Mouse (Mus musculus) forebrain, postnatal 0 days (tissue): ENCODE measurements around the gene Mboat2. TPM values are rescaled to one million over a fixed set of nuclear protein-coding genes. Genes with fewer than 3 reads are reported as not detected.

Experiments used
- ATAC-seq: fragments of 200-750 bp; cut with Nextera tagmentation; 2 replicates; pipeline ENCODE4 v1.8.0; 2017; ENCODE audit warnings: mild to moderate bottlenecking, moderate library complexity
- DNase-seq: peaks from one replicate; pipeline ENCODE4 v3.0.0-alpha.2; 2015
- H3K27ac ChIP-seq: fragments of 300-500 bp; sonication (generic); 2 replicates; pipeline ENCODE4 v1.5.1; 2014; ENCODE audit warnings: low read depth, mild to moderate bottlenecking, antibody characterized with exemption, low read length, moderate library complexity, mixed read lengths
- H3K27me3 ChIP-seq: fragments of 300-500 bp; sonication (generic); 2 replicates; pipeline ENCODE4 v1.6.1; 2014; ENCODE audit warnings: mild to moderate bottlenecking, low read length, mixed read lengths; ENCODE audit not compliant: insufficient read depth
- H3K36me3 ChIP-seq: fragments of 300-500 bp; sonication (generic); 2 replicates; pipeline ENCODE4 v1.6.1; 2014; ENCODE audit warnings: mild to moderate bottlenecking, moderate library complexity; ENCODE audit not compliant: insufficient read depth
- H3K4me1 ChIP-seq: fragments of 300-500 bp; sonication (generic); 2 replicates; pipeline ENCODE4 v1.6.1; 2014; ENCODE audit warnings: antibody characterized with exemption; ENCODE audit not compliant: insufficient read depth
- H3K4me2 ChIP-seq: fragments of 300-500 bp; sonication (generic); 2 replicates; pipeline ENCODE4 v1.6.1; 2014; ENCODE audit warnings: low read depth, mild to moderate bottlenecking, moderate library complexity
- H3K4me3 ChIP-seq: fragments of 300-500 bp; sonication (generic); 2 replicates; pipeline ENCODE4 v1.5.1; 2014; ENCODE audit warnings: low read depth, low read length, mixed read lengths
- H3K9ac ChIP-seq: fragments of 300-500 bp; sonication (generic); 2 replicates; pipeline ENCODE4 v1.6.1; 2014; ENCODE audit warnings: mild to moderate bottlenecking
- H3K9me3 ChIP-seq: fragments of 300-500 bp; sonication (generic); 2 replicates; pipeline ENCODE4 v1.6.1; 2016; ENCODE audit warnings: low read length
- CTCF ChIP-seq: sonication (generic); IDR thresholded peaks from 2 replicates; pipeline ENCODE4 v1.5.1; 2016; ENCODE audit warnings: antibody characterized with exemption, control low read depth, low read depth
- WGBS: fragments of 180-500 bp; shearing (Covaris S2); extraction: QIAGEN DNeasy Blood & Tissue Kit; methylation state at CpG from one replicate; pipeline ENCODE4 v1.1.7; 2014; 5-methylcytosine and 5-hydroxymethylcytosine counted together
- polyA plus RNA-seq: library from polyadenylated mRNA; unstranded; fragments of >200 nt; fragmentation: Nextera tagmentation; extraction: Ambion mirVana; gene quantifications from 2 replicates; pipeline ENCODE4 v1.2.1, GENCODE M21; 2015
- total RNA-seq: library from RNA; depleted of rRNA; stranded (reverse); fragments of >200 nt; gene quantifications from 2 replicates; pipeline ENCODE4 v1.2.3, GENCODE M21; 2014

The Mboat2 gene
- total and polyA plus RNA-seq, 2 experiments from 2014 or later = 69.3 to 73.2 TPM

DNA sequence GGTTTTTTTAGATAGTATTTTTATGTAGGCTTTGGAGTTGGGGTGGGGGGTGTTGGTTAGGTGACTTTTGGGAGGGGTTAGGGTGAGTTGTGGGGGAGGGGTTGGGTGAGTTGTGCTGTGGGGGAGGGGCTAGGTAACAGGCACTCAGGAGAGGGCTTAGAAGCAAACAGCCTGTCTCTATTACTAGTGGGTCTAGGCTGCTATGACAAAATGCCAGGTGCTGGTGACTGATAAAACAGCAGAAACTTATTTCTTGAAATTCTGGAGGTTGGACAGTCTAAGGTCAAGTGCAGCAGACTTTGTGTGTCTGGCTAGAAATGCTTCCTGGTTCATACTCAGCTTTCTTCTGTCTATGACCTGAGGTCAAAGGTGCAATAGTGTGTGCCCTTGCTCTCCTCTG is 56.1 kb downstream of the Mboat2 start:
- no peaks in the 10 kb centered on the region for H3K9me3 ChIP-seq
- no peak overlapping the region for H3K4me2 ChIP-seq
- TF ChIP-seq CTCF = no peak
- no peaks in the 10 kb centered on the region for H3K27me3 ChIP-seq
- ATAC-seq (no peak), DNase-seq (no peak)
- H3K4me1 ChIP-seq = no peaks in the 10 kb centered on the region
- no peak overlapping the region for H3K9ac ChIP-seq
- peaks cover 43% of the 10 kb centered on the region for H3K36me3 ChIP-seq
- no peak overlapping the region for H3K27ac ChIP-seq
- no peak overlapping the region for H3K4me3 ChIP-seq

DNA sequence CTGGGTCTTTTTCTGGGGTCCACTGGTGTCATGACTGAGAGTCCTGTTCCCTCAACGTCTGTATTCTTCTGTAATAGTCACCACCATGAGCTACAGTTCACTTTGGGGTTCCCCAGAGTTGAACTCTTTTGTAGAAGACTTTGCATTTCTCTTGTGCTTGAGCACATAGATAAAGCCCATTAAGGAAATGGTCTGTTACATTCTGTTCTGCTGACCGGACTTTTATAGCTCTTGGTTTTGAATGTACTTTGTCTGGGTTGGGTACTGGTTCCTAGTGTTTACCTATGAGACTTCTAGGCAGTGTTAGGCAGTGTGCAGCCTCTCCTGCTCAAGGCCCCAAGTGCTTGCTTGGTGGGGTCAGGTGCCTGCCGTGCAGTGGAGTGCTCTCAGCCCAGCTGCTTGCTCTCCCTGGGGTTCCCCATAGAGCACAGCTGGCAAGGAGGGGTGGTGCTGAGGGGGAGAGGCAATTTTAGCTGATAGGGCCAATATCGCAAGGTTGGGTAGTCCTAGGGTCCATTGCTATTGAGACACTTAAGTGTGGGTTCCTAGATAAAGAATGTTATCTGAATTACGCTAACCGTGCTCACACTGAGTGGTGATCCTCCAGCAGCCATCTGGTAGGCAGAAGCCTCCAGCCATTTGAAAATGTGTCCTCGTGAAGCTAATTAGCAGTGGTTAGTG is 58.8 kb downstream of the Mboat2 start:
- Histone ChIP-seq H3K9ac (no peak overlapping the region), H3K27me3 (no peaks in the 10 kb centered on the region), H3K4me2 (no peak overlapping the region), H3K4me1 (no peaks in the 10 kb centered on the region), H3K4me3 (no peak overlapping the region), H3K27ac (no peak overlapping the region), H3K9me3 (no peaks in the 10 kb centered on the region), H3K36me3 (peaks cover 37% of the 10 kb centered on the region)
- TF ChIP-seq CTCF = no peak
- DNase-seq = no peak
- no peak for ATAC-seq
- 76% methylated on average over 7 of the region's 7 CpGs for WGBS

DNA sequence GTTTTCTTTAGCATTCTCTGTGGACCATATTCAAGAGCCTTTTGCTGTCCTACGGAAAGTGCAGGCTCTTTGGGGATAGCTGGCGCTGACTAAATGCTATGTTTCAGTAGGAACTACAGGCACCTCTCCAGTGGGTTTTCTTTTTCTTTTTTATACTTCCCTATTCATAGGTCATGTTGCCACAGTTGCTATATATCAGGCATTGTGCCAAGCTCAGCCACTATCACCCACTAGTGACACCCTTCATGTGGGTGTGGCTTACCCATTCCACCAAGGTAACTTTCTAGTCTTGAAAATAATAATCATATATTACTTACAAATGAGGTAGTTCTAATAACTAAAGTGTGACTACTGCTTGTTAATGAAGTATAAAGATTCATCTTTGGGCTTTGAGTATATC is 59.5 kb downstream of the Mboat2 start:
- no peaks in the 10 kb centered on the region for H3K9me3 ChIP-seq
- peaks cover 40% of the 10 kb centered on the region for H3K36me3 ChIP-seq
- DNase-seq = no peak
- H3K4me3 ChIP-seq = no peak overlapping the region
- H3K4me1 ChIP-seq = no peaks in the 10 kb centered on the region
- H3K9ac ChIP-seq = no peak overlapping the region
- WGBS = 92% methylated on average over 2 of the region's 2 CpGs
- H3K4me2 ChIP-seq = no peak overlapping the region
- ATAC-seq = no peak
- TF ChIP-seq CTCF = no peak
- H3K27me3 ChIP-seq = no peaks in the 10 kb centered on the region
- H3K27ac ChIP-seq = no peak overlapping the region

DNA sequence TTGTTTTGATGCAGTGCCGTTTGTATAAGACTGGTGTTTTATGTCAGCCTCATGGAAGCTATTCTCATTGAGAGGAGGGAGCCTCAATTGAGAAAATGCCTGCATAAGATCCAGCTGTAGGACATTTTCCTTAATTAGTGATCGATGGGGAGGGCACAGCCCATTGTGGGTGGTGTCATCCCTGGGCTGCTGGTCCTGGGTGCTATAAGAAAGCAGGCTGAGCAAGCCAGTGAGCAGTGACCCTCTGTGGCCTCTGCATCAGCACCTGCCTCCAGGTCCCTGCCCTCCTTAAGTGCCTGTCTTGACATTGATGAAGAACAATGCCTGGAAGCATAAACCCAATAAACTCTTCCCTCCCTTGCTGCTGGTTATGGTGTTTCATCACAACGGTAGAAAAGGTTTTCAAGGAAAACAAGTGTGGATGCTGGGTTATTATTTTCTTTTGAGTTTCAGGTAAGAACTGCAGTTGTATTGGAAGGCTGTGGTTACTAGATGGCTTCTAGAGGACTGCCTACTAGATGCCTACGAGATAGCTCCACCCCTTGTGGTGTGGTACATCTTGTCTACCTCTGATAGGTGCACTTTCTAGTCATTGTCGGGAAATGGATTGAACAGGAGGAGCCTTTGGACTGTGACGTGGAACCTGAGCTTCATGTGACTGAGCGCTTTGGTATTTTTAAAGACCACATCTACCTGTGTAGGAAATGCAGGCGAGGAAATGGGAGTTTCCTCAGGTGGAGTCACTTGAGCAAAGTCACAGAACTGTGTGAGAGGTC is 60.2 kb downstream of the Mboat2 start:
- no peak overlapping the region for H3K9ac ChIP-seq
- no peak overlapping the region for H3K4me2 ChIP-seq
- TF ChIP-seq CTCF = no peak
- no peak overlapping the region for H3K27ac ChIP-seq
- DNase-seq = no peak
- no peaks in the 10 kb centered on the region for H3K9me3 ChIP-seq
- H3K4me3 ChIP-seq = no peak overlapping the region
- H3K27me3 ChIP-seq = no peaks in the 10 kb centered on the region
- ATAC-seq = no peak
- H3K36me3 ChIP-seq = peaks cover 44% of the 10 kb centered on the region
- 91% methylated on average over 8 of the region's 8 CpGs for WGBS
- no peaks in the 10 kb centered on the region for H3K4me1 ChIP-seq

DNA sequence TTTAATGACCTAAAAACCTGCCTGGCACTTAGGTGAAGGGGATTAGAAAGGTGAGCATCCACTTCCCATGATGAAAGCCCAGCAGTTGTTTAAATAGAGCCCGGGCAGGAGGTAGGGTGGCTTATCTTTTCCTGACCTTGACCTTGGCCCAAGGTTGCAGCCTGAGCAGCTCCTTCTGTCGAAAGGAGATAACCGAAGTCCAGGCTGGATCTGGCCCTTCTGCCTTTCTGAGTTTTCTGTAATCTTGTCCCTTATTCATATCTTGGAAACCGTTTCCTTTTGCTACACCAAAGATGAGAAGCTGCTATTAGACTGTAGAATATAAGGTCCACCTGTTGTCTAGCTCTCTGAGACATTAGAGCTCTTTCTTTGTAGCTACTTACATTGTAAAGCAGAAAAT is 61.9 kb downstream of the Mboat2 start:
- DNase-seq (no peak), ATAC-seq (no peak)
- H3K27me3 ChIP-seq = no peaks in the 10 kb centered on the region
- H3K27ac ChIP-seq = no peak overlapping the region
- no peaks in the 10 kb centered on the region for H3K9me3 ChIP-seq
- WGBS = 84% methylated on average over 4 of the region's 4 CpGs
- no peak for TF ChIP-seq CTCF
- no peak overlapping the region for H3K4me3 ChIP-seq
- no peak overlapping the region for H3K4me2 ChIP-seq
- H3K4me1 ChIP-seq = no peaks in the 10 kb centered on the region
- H3K36me3 ChIP-seq = peaks cover 49% of the 10 kb centered on the region
- no peak overlapping the region for H3K9ac ChIP-seq

DNA sequence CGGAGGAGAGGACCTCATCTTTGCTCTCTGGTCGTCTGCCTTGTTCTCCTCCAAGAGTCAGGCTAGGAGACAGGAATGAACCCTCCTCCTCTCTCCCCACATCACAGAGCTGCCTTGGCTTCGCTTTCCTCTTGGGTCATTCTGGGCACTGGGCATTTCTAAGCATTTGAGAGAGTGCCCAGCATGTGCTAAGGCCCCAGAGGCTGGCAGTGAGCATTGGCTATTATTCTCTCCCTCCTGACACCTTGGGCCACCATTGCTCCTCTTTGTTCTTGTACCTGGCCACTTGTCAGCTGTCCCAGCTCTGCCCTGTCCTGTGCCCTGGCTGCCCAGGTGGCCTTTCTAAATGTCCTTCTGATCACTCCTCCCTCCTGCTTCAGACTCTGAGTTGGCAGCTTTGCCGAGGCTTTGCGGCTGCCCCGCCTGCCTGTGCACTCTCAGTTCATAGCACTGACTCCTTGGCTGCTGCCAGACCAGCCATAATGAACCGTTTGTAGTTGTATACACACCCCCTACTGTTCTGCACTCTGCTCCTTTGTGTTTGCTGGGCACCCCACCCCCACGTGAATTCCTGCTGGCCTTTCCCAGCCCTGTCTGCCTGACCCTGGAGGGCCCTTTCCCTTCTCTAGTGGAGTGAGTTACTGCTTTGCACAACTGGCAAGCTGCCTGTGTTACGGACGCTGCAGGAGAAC is 63.2 kb downstream of the Mboat2 start:
- Histone ChIP-seq H3K4me3 (no peak overlapping the region), H3K4me1 (no peaks in the 10 kb centered on the region), H3K27ac (peak overlapping the region; percentile 21; the same call in 1 of the 2 replicates), H3K9ac (no peak overlapping the region), H3K27me3 (no peaks in the 10 kb centered on the region), H3K4me2 (no peak overlapping the region), H3K9me3 (no peaks in the 10 kb centered on the region), H3K36me3 (peaks cover 40% of the 10 kb centered on the region)
- peak; percentile 89 for ATAC-seq
- WGBS = 26% methylated on average over 10 of the region's 10 CpGs
- no peak for TF ChIP-seq CTCF
- peak; percentile 43 for DNase-seq

DNA sequence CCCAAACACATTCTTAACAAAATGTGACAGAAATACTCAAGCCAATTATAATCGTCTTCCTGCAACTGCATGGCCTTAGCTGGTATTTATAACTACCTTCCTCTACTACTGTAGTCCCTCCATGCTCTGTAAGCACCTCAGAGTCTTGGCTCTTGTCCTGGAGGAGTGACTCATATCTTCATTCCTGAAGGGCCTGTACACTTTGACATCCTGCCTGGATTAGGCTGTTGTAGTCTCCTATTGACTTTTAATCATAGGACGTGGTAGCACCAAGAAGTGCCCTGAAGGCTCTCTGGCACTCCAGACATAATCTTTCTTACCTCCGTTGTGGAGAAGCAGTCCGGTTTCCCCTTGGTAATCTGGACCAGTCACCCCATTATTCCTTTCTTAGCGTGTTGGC is 64.7 kb downstream of the Mboat2 start:
- no peak for DNase-seq
- no peak for TF ChIP-seq CTCF
- Histone ChIP-seq H3K36me3 (peaks cover 46% of the 10 kb centered on the region), H3K4me1 (no peaks in the 10 kb centered on the region), H3K27ac (no peak overlapping the region), H3K4me3 (no peak overlapping the region), H3K9ac (no peak overlapping the region), H3K9me3 (no peaks in the 10 kb centered on the region), H3K4me2 (no peak overlapping the region), H3K27me3 (no peaks in the 10 kb centered on the region)
- ATAC-seq = no peak
- 89% methylated on average over 5 of the region's 5 CpGs for WGBS
